Mouse (Mus musculus) lung, postnatal 14 days (tissue): ENCODE measurements around the gene Vmn1r230.

Experiments used
- DNase-seq: peaks from one replicate; pipeline ENCODE4 v3.0.0; 2021

Gene Vmn1r230

DNA sequence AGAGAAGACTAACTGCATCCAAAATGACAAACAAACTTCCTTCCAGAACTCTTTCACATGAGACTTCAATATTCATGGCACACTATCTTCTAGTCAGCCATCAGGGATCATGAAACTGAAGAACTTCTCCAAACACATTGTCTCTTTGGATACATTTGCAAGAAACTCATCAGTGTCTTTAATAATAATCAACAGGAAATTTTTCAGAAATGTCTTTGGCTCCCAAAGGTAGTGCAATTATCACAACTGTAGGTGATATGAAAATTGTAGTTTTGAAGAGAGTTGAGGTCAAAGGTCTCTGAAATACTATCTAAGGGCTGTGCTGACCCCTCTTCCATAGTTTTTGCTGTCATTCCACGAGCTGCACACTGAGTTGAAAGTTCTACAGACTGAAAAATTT, at the start of gene Vmn1r230:
Vmn1r230 (plus strand) TSS at position 301 of the 400 bp plus-strand sequence.
- no peak for DNase-seq

- no peak for DNase-seq
Observed at GRCm38 (mm10) chr17:20811255-20811654, 29.0 kb upstream of the Vmn1r230 start, which contains the start of gene Vmn1r229. TSS of gene Vmn1r229 (plus strand) at chr17:20811555.
